Mouse (Mus musculus) ES-Bruce4 (cell line): Measurements from ENCODE around the gene Tmsb10. TPM values are rescaled to one million over a fixed set of nuclear protein-coding genes. Genes with fewer than 3 reads are reported as not detected.

Source experiments
- H3K27ac ChIP-seq: 2 replicates; pipeline ENCODE4 v1.5.1; 2012; ENCODE audit warnings: low read length, inconsistent platforms; ENCODE audit not compliant: insufficient read depth
- H3K27me3 ChIP-seq: 2 replicates; pipeline ENCODE4 v1.6.1; 2012; ENCODE audit warnings: mild to moderate bottlenecking, low read length, inconsistent platforms; ENCODE audit not compliant: control insufficient read depth, poor library complexity, insufficient read depth, severe bottlenecking
- H3K36me3 ChIP-seq: 2 replicates; pipeline ENCODE4 v1.6.1; 2012; ENCODE audit warnings: inconsistent platforms, mild to moderate bottlenecking, low read length, moderate library complexity; ENCODE audit not compliant: control insufficient read depth, poor library complexity, insufficient read depth, severe bottlenecking
- H3K4me1 ChIP-seq: one replicate; pipeline ENCODE4 v1.8.1; 2011; ENCODE audit warnings: low read length; ENCODE audit not compliant: control insufficient read depth, insufficient read depth
- H3K4me3 ChIP-seq: 2 replicates; pipeline ENCODE4 v1.5.1; 2011; ENCODE audit warnings: low read depth, mild to moderate bottlenecking, low read length
- H3K9ac ChIP-seq: 2 replicates; pipeline ENCODE4 v1.6.1; 2012; ENCODE audit warnings: low read depth, mild to moderate bottlenecking, inconsistent platforms; ENCODE audit not compliant: poor library complexity, severe bottlenecking
- H3K9me3 ChIP-seq: replicated peaks from 2 replicates; pipeline ENCODE4 v1.6.1; 2012; ENCODE audit warnings: mild to moderate bottlenecking, low read length, inconsistent platforms; ENCODE audit not compliant: control insufficient read depth, poor library complexity, insufficient read depth, severe bottlenecking
- CTCF ChIP-seq: IDR thresholded peaks from one replicate; pipeline ENCODE4 v1.8.1; 2011; ENCODE audit warnings: low read depth, low read length
- EP300 ChIP-seq: IDR thresholded peaks from 2 replicates; pipeline ENCODE4 v1.6.1; 2011; ENCODE audit warnings: low read depth, low read length; ENCODE audit not compliant: insufficient read depth
- POLR2A ChIP-seq: IDR thresholded peaks from one replicate; pipeline ENCODE4 v1.8.1; 2011; ENCODE audit warnings: low read length; ENCODE audit not compliant: insufficient read depth
- polyA plus RNA-seq: library from polyadenylated mRNA; stranded (reverse); fragments of >200 nt; gene quantifications from 2 replicates; pipeline ENCODE4 v1.2.4, GENCODE M21; 2011; ENCODE audit warnings: low read depth; ENCODE audit not compliant: missing spikeins, insufficient read depth, insufficient read length

Gene Tmsb10
- polyA plus RNA-seq, result 1,250 and 1,380 TPM in 2 replicates

- no peaks in the 10 kb centered on the region for H3K27me3 ChIP-seq
- H3K4me3 ChIP-seq, result peak within 1 kb of the TSS; percentile 94
- peaks cover 11% of the 10 kb centered on the region for H3K4me1 ChIP-seq
- no peak for TF ChIP-seq POLR2A
- no peak for TF ChIP-seq EP300
- TF ChIP-seq CTCF, result no peak
- H3K9me3 ChIP-seq, result no peaks in the 10 kb centered on the region
- H3K9ac ChIP-seq, result peak within 1 kb of the TSS; percentile 89
- peak within 1 kb of the TSS; percentile 83 for H3K27ac ChIP-seq
- H3K36me3 ChIP-seq, result peaks cover 5% of the 10 kb centered on the region
Measured at GRCm38 (mm10) chr6:72958662-72959071, at the start of gene Tmsb10. TSS of gene Tmsb10 (minus strand) at chr6:72958748.

GRCm38 (mm10) chr6:73003601-73004000 is 45.1 kb upstream of the Tmsb10 start:
- Histone ChIP-seq H3K9me3 (no peaks in the 10 kb centered on the region), H3K4me1 (peaks cover 2% of the 10 kb centered on the region), H3K27me3 (no peaks in the 10 kb centered on the region), H3K9ac (no peak overlapping the region), H3K4me3 (no peak overlapping the region), H3K27ac (no peak overlapping the region), H3K36me3 (no peaks in the 10 kb centered on the region)
- TF ChIP-seq EP300 (no peak), POLR2A (no peak), CTCF (no peak)

GRCm38 (mm10) chr6:73002391-73002790 is 43.8 kb upstream of the Tmsb10 start:
- Histone ChIP-seq H3K9me3 (no peaks in the 10 kb centered on the region), H3K27me3 (no peaks in the 10 kb centered on the region), H3K4me3 (no peak overlapping the region), H3K36me3 (no peaks in the 10 kb centered on the region), H3K27ac (no peak overlapping the region), H3K4me1 (peaks cover 2% of the 10 kb centered on the region), H3K9ac (no peak overlapping the region)
- TF ChIP-seq CTCF, result no peak
- no peak for TF ChIP-seq POLR2A
- no peak for TF ChIP-seq EP300

GRCm38 (mm10) chr6:72998809-72999208 is 40.3 kb upstream of the Tmsb10 start:
- no peaks in the 10 kb centered on the region for H3K36me3 ChIP-seq
- H3K27ac ChIP-seq, result no peak overlapping the region
- H3K9me3 ChIP-seq, result no peaks in the 10 kb centered on the region
- TF ChIP-seq EP300 (no peak), POLR2A (no peak), CTCF (no peak)
- H3K27me3 ChIP-seq, result no peaks in the 10 kb centered on the region
- peaks cover 2% of the 10 kb centered on the region for H3K4me1 ChIP-seq
- H3K9ac ChIP-seq, result no peak overlapping the region
- no peak overlapping the region for H3K4me3 ChIP-seq

- TF ChIP-seq POLR2A (no peak), EP300 (no peak), CTCF (no peak)
- no peaks in the 10 kb centered on the region for H3K9me3 ChIP-seq
- H3K36me3 ChIP-seq, result no peaks in the 10 kb centered on the region
- peaks cover 3% of the 10 kb centered on the region for H3K4me1 ChIP-seq
- no peaks in the 10 kb centered on the region for H3K27me3 ChIP-seq
- no peak overlapping the region for H3K9ac ChIP-seq
- H3K27ac ChIP-seq, result no peak overlapping the region
- H3K4me3 ChIP-seq, result no peak overlapping the region
Measured at GRCm38 (mm10) chr6:72993688-72994082, 35.1 kb upstream of the Tmsb10 start.

GRCm38 (mm10) chr6:72993054-72993687 is 34.6 kb upstream of the Tmsb10 start:
- Histone ChIP-seq H3K4me3 (no peak overlapping the region), H3K9me3 (no peaks in the 10 kb centered on the region), H3K27me3 (no peaks in the 10 kb centered on the region), H3K36me3 (no peaks in the 10 kb centered on the region), H3K27ac (no peak overlapping the region), H3K4me1 (peaks cover 3% of the 10 kb centered on the region), H3K9ac (no peak overlapping the region)
- TF ChIP-seq POLR2A (no peak), CTCF (no peak), EP300 (no peak)
